16 mouse cellular contexts compared by ENCODE assay signal in the genomic region with DNA sequence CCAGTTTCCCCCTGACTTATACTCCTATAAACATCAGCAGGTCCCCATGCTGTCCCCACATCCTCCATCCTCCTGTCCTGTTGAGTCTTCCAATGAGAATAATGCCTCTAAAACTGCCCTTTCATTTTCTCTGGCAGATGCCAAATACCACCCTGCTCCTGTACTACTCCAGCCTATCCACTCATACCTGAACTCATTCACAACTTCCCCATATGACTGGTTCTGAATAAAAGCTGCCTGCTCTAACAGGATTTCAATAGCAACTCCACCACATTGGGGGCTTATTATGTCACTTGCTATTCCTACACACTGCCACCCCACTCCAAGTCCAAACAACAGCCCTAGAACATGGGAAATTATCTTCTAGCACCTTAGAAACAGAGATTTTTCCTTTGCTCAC.
"Had no signal": no experiment of that assay in that cellular context is flagged by ENCODE, and none has a peak within 500 bp of the region (broad histone marks: within the 10 kb centered on the region; RNA-seq: fewer than 3 reads in every experiment).

No protein-coding gene starts in this region.

- H3K9me3 ChIP-seq: midbrain, embryonic 12.5 days; neural tube, embryonic 13.5 days; neural tube, embryonic 15.5 days; stomach, embryonic 15.5 days had no signal

- ATAC-seq: midbrain, embryonic 16.5 days had no signal

- H3K27ac ChIP-seq: midbrain, embryonic 12.5 days; neural tube, embryonic 13.5 days; neural tube, embryonic 15.5 days; stomach, embryonic 15.5 days; stomach, postnatal 0 days had no signal

- H3K9ac ChIP-seq: lung, embryonic 14.5 days; midbrain, embryonic 12.5 days; neural tube, embryonic 13.5 days; neural tube, embryonic 15.5 days; stomach, embryonic 15.5 days had no signal

- H3K36me3 ChIP-seq: midbrain, embryonic 12.5 days; neural tube, embryonic 13.5 days; neural tube, embryonic 15.5 days; stomach, embryonic 15.5 days had no signal

- H3K27me3 ChIP-seq: midbrain, embryonic 12.5 days; neural tube, embryonic 13.5 days; neural tube, embryonic 15.5 days; stomach, embryonic 15.5 days had no signal

- DNase-seq: lung, adult 18-20 months; lung, embryonic 14.5 days; lung, postnatal 10 days; lung, postnatal 4 days; midbrain, embryonic 14.5 days; right cerebral cortex, postnatal 14 days; thymus, adult 2 months; thymus, postnatal 25 days; thymus, postnatal 4 days had no signal

- H3K4me2 ChIP-seq: lung, embryonic 14.5 days; midbrain, embryonic 12.5 days; neural tube, embryonic 13.5 days; stomach, embryonic 15.5 days had no signal

- H3K4me3 ChIP-seq: midbrain, embryonic 12.5 days; myocyte; neural tube, embryonic 13.5 days; neural tube, embryonic 15.5 days; stomach, embryonic 15.5 days had no signal
